Mouse (Mus musculus): ENCODE measurements around the gene Ntrk3.

The Ntrk3 gene

DNA sequence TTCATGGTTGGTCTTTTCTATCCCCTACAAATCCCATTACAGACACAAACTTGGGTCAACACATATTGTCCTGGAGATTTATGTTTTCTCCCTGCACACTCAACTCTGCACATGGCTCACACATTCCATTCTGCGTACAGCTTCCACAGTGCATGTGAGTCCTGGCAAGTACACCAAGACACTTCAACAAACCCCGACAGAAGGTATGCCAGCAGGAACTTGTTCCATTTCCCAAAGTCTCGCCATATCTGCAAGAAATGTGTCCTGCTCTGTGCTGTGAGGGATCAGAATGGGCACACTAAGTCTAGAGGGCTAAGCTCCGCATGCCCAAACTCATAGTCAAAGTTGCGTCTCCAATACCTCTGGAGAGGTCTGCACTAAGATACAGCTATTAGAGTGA is 358.0 kb downstream of the Ntrk3 start:
- in situ Hi-C loops (cut with MseI, MboI): no loop called here

DNA sequence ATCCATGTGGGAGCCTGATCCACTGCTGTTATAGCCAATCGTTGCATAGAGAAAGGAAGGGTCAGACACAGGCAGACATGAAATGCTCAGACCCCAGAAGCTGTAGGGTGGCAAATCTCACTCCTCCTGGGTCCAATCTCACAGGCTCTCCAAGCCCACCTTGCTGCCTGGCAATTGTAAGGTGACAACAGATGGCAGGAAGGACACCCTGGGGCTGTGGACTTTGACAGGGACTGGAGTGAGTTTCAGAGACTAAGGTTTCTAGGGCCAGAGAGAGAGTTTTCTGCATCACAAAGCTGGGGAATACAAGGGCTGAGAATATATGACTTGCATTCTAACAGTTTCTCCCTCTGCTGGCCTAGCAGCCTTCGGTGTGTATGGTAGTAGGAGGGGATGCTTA is 359.5 kb downstream of the Ntrk3 start:
- in situ Hi-C loops (cut with MseI, MboI): no loop called here

DNA sequence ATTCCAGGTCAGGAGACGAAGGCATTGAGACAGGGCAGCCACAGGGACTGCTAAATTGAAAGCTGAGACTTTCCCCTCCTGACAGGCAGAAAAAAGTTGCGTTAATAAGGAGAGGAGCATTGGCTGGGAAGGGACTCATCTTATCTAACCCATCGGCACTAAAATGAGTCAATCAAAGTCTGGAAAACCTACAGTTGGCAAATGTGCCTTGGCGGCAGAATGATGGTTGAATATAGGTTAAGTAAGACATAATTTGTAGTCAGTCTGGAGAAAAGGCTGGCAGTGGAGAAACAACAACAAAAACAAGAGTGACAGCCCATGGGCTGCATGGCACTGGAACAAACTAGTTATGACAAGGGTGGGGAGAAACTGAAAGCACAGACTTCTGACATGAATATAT is 360.9 kb downstream of the Ntrk3 start:
- in situ Hi-C loops (cut with MseI, MboI): no loop called here

DNA sequence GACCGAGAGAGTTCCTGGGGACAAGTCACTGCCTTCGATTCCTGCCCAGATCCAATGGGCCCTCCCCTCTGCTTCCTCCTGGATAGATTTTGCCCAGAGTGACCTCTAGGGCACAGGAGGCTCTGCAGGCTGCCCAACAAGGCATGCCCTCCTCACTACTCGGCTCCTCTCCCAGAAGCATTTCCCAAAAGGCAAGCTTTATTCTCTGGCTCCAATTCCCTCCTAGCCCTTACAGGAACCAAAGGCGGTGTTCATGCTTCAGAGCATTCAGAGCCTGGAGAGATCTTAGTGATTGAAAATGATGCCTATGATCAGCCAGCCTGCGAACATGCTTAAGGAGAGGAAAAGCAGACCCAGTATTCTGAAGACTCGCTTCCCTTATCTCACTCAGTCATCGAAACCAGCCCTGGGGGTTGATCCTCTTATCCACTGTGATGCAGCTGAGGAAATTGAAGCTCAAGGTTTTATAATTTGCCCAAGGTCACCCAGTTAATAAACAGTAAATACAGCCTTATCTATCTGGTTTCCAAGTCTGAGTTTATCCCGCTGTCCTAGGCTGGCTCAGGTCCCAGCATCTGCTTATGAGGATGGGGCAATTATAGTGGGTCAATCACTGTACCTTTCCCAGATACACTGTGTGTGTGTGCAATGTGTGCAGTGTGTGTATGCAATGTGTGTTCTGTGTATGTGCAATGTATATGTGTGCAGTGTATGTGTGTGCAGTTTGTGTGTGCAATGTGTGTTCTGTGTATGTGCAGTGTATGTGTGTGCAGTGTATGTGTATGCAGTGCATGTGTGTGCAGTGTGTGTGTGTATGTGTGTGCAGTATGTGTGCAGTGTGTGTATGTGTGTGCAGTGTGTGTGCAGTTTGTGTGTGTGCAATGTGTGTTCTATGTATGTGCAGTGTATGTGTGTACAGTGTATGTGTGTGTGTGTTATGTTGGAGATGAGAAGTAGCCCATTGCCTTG is 376.2 kb downstream of the Ntrk3 start:
- in situ Hi-C loops (cut with MseI, MboI): no loop called here

DNA sequence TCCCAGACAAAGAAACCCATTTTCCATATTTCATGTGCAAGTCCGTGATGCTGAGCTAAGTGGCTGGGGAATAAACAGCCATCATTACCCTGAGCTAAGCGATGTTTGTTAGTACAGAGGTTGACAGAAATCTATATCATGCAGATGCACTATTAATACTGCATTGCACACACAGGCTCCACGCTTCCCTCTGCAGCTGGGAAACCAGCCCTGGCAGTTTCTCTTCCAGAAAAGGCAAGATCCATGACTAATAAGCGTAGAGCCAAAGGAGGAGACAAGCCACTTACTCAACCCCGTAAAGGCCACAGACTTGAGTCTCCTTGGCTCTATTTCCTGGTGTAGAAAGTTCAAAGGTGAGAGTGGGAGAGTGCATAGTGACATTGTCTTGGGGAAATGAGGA is 390.3 kb downstream of the Ntrk3 start:
- in situ Hi-C loops (cut with MseI, MboI): no loop called here

DNA sequence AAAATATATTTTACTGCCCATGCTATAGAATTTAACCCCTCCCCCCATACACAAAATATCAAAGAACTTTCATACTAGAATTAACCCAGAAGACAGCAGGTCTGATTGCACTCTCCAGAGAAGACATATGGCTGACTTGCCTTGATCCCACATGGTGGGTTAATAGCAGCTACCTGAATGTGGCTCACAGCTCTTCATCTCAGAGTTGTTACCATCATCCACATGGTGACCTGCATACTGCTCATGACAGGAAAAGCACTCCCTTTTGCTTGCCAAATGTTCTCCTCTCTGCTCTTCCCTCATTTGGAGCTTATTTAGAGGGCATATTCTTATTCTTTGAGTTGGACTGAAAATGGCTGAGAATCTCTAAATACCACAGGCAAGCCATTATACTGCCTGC is 404.4 kb downstream of the Ntrk3 start:
- in situ Hi-C loops (cut with MseI, MboI): no loop called here

DNA sequence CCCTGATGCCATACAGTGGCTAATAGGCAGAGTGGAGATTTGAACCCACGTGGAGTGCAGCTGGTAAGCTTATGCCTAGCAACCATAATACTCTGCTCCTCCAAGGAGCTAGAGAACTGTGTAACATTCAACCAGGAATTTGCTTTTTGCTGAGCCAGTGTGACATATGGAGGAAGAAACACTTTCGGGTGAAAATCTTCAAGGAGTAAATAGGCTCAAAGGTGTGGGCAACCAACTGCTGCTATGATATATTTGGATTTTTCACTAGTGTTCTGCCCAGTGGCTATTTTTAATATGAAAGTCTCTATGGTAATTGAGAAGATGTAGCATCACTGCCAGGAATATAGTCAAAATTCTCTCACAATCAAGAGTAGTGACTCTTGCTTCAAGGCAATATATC is 409.5 kb downstream of the Ntrk3 start:
- in situ Hi-C loops (cut with MseI, MboI): no loop called here

DNA sequence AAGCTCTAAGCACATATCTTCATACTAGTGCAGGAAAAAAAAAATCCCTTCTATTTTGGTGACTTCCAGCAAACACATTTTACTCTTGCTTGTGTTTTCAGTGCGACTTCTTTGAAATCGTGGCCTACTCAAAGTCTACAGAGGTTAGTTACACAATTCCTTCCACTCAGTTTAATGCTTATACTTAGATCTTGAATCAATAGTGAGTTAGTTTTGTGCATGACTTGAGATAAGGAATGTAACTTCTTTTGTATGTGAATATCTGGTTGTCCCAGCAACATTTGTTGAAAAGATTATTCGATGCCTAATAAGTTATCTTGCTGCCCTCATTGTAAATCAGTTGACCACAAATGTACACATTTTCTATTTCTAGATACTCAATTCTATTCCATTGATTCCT is 411.6 kb downstream of the Ntrk3 start:
- in situ Hi-C loops (cut with MseI, MboI): no loop called here

DNA sequence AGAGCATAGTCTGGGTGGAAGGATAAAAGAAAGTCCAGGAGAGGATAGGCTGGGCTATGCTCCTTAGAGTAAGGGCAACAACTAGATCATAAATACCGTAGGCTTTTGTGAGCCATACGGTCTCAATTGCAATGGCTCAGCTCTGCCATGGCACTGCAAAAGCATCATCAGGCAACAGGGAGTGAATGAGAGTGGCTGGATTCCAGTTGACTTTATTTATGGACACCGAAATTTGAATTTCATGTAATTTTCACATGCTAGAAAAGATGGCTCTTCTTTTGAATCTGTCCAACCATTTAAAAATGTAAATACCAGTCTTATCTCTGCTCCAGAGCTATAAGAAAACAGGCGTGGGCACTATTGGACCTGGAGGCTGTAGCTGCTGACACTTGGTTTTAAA is 419.2 kb downstream of the Ntrk3 start:
- in situ Hi-C loops (cut with MseI, MboI): no loop called here

DNA sequence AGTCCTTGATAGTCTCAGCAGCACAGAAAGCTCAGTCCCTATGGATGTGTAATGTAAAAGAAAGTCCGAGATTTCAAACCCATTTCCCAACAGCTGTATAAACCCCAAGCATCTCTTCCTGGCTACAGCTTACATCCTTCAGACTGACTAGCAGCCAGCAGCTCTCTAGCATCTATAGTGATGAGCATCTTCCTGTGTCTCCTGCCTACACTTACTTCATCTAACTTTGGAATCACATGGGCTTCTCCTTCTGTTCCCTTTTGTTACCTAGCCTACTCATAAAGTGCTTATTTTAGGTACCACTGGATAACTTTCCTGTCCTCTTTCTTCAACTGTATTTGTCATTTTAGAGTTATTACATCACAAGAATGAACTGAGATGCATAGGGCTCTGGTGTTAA is 432.0 kb downstream of the Ntrk3 start:
- in situ Hi-C loops (cut with MseI, MboI): no loop called here

DNA sequence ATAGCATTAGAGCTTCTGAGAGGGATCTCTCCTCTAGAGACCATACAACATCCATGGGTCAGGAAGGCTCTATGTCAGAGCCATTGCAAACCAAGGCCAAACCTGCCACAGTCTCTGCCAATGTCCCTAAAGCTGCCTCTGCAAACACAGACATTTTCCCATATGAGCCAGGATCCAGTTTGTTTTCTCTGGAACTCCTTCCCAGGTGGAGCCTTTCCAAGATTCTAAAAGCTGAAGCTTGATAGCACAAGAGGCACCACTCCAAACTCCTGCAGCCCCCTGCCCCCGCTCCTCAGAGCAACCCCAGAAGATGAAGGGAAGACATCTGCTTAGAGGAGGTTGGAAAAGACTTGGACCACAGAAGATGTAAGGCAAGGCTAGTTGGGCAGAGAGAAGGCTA is 432.8 kb downstream of the Ntrk3 start:
- in situ Hi-C loops (cut with MseI, MboI): no loop called here

DNA sequence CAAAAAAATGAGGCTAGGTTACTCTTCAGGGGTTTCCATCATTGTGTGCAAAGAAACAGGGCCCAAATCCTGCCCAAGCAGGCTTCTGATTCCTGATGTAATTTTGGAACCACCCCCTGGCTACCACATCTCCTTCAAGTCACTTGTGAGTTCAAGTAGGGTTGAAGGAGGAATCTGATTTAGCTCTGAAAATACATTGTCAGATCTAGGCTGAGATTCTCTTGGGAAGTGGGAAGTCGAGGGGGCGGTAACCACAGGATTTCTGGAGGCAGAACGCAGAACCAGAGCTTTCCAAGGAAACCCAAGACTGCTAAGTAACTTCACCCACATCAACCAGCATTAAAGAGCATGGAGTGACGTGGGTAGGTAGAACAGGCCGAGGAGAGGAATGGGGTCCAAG is 440.5 kb downstream of the Ntrk3 start:
- in situ Hi-C loops (cut with MseI, MboI): no loop called here

DNA sequence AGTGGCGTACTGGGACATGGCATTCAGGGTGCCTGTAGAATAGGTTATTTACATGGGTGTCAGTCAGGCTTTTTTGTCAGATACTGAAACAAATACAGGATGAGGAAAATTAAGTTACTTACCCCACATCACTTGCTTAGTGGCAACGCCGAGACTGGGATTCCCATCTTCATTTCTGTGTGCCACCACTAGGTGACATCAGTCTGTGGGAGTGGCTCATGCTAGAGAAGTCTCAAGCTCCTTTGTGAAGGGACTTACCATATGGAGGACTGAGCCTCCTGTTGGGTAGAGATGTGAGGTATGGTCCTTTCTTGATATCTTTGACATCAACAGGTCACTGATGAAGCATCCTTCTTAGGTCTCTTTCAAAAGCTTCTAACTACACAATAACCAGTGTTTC is 443.5 kb downstream of the Ntrk3 start:
- in situ Hi-C loops (cut with MseI, MboI): no loop called here

DNA sequence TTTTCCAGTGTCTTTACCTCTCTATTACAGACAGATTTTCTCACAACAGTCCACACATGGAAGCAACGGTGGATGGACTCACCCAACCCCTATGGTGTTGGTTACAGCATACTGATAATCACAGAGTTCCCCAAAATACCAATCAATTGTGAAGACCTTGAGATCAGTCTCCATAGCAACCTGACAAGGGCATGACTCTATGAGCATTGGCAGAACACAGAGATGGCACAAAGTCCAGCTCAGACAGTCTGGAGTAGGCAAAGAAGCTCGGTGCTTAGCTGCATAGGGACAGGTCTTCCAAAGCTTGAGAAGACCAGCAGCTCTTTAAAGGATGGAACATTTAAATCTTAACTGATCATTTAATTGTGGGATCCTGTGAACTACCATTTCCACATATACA is 447.6 kb downstream of the Ntrk3 start:
- in situ Hi-C loops (cut with MseI, MboI): no loop called here

DNA sequence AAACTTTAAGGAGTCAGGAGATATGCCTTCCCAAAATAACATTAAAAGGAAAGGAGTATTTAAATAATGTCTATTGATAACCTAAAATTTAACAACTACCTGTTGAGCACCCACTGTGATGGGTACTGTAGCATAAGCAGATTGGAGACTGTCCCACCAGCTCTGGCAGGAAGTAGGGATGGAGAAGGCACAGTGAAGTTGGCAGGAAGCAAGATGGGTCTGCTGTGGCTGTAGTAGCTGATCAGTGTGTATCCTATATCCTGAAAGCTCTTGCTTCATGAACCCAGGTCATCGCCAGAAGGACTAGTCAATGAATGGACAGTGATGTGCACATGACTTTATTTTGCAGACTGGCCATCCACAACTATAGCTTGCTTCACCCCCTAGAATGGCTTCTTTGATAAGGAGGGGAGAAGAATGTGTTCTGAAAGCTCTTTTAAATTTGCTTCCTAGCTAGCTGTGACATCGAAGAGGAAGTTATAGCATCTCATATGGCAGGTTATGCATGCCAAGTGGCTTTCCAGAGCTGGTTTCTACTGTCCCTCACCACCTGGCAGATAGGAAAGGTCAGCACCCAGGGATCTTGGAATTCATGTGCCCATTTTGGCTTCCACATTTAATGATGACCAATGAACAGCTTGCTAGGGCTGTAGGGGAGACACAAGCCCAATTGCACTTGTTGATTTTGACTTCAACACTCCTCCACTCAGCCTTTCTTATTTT is 451.1 kb downstream of the Ntrk3 start:
- in situ Hi-C loops (cut with MseI, MboI): no loop called here

DNA sequence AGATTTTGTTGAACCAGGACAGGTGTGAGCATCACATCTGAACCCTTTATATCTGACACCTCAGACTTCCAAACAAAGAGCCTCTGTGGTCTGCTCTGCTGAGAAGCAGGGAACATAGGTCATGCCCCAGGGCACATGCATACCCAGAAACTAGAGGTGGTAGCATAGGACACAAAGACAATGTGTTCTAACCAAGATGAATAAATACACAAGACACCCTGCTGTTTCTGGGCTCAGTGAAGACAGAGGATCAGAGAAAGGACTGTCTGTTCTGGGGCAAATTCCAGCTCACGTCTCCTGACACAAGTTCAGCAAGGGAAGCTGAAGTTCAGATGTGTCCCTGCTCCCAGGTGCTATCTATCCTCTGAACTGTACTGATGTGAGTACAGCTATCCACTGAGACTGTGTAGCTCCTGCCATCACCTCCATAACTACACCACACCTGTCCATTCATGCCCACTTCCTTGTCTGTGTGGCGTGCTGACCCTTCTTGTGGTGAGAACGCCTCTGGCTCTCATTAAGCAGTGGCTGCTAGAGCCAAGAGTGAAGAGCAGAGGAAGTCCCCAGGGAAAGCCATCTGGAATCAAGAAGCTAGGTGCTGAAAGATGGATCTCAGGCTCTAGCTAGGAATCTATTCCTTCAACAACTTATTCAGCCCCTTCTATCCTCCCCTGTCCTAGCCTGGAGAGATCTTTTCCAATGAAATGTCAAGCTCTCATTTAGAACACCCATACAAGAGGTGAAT is 468.1 kb downstream of the Ntrk3 start:
- in situ Hi-C loops (cut with MseI, MboI): no loop called here

DNA sequence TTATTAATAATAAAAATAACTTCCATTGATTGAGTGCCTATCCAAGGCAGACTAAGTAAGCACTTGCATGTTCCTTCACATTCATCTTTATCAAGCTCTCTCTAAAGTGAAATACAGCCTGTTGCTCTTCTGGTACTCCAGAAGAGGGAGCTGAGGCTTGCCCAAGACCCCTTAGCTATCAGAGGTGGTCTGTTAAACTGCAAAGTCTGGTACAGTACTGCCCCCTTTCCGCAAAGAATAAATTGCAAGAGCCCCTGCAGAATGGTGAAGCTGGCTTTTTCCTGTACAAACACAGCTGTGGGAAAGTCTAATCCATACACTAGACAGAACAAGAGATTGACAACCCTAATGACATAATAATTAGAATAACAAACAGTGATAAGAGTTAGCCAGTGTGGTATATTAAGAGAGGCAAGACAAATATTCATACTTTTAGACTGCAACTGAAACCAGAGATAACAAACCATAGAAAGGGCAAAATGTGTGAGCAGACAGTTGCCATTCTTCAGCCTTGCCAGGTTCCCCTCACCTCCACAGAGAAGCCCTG is 470.3 kb downstream of the Ntrk3 start:
- in situ Hi-C loops (cut with MseI, MboI): no loop called here

DNA sequence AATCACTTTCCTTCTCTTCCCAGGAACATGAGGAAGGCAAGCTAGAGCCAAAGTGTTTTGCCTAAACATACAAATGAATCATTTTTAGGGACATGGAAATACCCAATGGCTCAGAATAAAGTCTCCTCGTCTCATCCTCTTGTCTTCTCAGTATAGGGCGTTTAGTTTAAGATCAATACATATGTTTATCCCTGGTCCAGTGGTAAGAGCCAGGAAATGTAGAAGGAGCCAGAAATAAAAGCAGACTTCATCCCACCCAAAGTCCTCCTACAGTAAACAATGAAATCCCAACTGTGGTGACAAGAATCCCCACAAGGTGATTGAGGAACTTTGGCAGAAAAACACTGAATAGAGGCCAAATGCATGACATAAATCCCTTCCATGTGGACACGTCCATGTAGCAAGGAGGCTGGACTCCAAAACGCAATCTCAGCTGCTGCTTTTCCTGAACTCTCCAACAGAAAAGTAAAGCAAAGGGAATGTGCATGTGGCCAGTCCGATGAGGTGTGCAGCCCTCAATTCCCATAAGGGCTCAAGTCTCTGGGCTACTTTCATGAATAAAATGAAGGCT is 473.3 kb downstream of the Ntrk3 start:
- in situ Hi-C loops (cut with MseI, MboI): no loop called here

DNA sequence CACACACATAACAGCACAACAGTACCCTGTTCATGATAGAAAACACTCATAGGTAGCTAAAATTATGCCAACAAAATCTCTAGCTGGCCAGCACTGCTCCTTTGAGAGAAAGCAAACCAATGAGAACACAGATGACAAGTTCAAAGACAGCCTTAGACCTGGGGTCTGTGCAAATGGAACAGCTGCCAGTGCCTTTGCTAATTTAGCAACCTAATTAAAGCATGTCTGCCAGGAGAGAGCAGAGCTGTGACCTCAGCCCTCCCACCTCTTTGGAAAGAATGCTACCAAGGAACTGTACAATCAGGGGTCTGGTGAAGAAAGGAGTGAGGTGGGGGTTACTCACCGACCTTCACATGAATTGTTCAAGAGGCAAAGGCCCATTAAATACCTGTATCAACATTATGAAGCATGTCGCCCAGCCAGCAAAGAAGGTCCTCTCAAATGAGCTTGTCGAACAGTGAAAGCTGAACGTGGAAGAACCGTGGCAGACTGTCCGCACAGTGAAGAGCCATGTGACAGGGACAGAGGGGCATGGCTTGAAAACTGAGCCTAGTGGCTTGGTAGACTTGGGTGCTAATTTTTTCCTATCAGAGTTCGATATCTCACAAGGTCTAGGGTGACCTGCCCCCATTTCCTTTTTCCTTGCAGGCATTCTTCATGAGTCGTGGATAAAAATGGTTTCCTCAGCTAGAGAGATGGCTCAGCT is 476.2 kb downstream of the Ntrk3 start:
- in situ Hi-C loops (cut with MseI, MboI): no loop called here

DNA sequence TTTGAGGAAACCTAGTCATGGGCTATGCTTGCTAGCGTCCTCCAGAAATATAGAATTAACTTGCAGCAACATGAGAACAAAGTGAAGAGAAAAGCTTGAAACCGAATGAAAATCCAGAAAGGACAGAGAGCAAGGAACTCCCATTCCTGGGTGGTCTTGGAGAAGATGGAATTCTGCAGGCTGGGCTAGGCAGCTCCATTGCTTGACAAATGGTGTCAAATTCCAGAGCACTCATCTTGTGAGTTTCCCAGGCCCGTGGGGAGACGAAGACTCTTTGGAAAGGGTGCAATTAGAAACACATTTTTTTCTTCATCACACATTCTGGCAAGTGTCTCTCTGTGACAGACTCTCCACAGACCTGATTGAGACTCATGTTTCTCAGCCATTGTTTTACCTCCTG is 479.7 kb downstream of the Ntrk3 start:
- in situ Hi-C loops (cut with MseI, MboI): no loop called here

DNA sequence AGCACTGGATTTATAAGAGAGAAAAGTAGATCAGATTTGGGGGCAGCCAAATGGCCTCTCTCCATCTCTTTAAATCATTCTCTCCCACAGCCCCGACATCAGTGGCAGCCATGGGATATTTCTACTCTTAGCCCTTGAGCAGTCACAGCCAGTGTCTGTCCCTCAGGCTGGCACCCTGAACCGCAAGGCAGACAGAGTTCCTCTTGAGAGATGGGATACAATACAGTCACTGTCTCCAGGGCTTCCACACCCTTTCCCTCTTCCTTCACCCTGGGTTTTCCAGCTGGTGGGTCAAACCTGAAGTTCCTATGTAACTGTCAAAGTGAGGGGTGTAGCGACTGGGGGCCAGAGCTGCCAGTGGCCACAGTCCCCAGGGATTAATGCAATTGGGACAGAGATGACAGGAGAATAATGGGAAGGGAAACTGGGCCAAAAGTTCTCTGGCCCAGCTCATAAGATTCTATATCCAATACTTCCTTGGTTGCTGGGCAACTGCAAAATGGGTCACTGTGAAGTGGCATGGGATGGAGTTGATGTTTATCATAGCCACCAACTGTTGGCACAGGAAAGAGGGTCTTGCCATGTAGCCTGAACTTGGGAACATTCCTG is 483.9 kb downstream of the Ntrk3 start:
- in situ Hi-C loops (cut with MseI, MboI): no loop called here

Data from mouse trophoblast stem cell (cell line).